Mouse (Mus musculus) embryo, embryonic 11 days (tissue): Measurements from ENCODE around the gene Gak.
A peak's percentile ranks its signal among the peaks of the same experiment; 100 is the strongest.
"Not testable (repeated sequence)": the region's sequence is repeated elsewhere in the genome, so short reads cannot be mapped to it uniquely, and the experiment has no call there.

Source experiments
- DNase-seq: peaks from one replicate; pipeline ENCODE4 v3.0.0-alpha.2; 2015

Gene Gak

DNA sequence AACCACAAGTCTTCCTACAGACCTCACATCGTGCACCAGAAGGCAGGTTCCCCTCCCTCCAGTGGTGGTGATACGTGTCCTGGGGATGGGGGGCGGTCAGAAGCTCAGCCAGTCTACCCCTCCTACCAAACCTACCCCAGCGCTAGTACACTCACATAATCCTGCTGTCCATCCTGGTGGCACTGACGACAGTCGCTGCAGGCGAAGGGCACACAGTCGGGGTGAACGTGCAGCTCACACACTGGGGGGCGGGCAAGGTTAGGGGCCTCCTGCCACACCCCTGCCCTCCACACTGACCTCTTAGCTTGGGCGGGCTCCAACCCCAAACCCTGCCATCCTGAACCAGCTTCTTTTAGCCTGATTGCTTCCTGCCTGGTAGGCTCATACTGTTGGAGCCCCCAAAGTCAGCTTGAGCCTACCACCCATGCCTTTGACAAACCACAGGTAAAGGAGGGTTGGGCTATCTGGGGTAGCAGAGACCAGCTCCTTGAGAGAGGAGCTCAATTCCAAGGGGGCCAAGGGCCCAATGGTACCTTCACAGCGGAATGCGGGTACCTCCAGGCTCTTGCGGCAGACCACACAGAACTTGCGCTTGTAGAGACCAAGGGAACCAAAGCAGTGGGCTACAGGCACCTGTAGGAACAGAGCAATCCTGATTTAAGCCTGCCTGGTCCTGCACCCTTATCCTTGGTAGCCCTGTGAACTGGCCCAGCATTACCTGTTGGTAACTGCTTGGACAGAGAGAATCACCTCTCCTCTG lies 26.5 kb upstream of the Gak start:
- DNase-seq = no peak

DNA sequence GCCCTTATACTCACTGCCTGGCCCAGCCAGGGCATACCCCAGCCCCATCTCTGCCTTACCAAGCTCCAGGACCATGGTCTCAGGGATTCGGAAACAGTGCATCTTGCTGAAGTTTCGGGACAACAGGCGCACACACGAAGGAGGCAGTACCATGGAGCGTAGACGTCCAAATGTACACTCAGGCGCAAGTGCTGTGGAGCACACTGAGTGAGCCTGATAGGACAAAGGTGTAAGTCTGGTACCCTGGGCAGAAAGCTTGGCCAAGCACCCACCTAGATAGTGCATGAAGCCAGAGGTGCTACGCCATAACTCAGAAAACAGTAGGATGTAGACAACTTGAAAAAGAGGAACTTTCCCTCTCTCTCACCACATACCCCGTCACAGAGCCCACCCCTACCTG lies 25.8 kb upstream of the Gak start:
- DNase-seq = no peak

DNA sequence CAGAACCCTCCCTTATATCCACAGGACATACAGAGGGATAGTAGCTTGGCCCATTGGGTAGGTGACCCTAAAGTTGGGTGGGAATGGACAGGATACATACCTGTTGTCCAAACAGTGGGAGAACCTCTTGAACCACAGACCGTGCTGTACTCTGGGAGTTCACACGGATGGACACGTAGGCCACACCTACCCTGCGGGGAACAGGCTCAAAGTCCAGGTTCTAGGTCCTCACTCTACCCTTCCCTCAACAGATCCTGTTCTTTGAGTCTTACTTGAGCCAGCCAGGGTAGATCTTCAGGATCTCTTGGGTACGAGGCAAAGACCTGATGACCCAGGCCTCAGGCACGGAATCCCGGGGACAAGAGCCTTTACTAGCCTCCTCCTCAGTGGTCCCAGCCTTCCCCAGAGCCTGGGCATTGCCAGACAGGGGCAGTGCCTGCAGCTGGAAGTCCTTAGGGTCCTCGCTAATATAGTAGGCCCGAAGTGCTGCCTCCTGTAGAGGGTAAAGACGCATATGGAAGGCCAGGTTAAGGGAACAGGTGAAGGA lies 25.0 kb upstream of the Gak start:
- no peak for DNase-seq

DNA sequence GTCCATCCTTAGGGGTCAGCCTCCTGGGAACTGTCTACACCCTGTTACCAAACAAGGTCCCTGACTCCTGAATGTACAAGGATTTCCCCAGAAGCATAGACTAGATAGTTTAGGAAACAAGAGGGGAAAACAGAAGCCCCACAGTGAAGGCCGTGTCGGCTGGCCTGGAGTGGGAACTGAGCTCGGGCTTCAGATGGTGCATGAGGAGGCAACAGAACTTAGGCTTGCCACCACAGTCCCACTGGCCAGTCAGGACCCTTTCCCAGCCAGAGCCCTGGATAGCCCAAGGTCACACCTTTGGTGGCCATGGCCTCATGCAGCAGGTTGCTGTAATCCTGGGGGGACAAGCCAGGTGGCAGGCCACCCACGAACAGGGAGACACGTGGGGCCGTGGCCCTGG lies 23.8 kb upstream of the Gak start:
- no peak for DNase-seq

DNA sequence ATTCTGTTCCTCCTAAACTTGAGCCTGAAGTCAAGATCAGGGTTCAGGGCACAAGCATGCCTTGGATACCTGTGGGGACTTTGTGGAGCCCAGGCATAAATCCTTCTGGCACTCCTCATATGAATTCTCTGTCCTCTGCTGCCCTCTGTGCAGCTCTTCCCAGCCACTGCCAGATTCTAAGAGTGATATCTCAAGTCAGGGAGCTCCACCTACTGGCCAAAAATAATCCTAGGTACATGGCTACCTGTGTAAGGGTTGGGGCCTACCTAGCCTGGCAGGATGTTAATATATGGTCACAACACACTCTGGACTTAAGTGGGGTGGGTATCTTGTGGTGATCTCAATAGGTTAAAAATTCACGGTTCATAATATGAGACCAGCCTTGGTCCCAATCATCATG lies 22.3 kb upstream of the Gak start:
- DNase-seq = peak; percentile 78

DNA sequence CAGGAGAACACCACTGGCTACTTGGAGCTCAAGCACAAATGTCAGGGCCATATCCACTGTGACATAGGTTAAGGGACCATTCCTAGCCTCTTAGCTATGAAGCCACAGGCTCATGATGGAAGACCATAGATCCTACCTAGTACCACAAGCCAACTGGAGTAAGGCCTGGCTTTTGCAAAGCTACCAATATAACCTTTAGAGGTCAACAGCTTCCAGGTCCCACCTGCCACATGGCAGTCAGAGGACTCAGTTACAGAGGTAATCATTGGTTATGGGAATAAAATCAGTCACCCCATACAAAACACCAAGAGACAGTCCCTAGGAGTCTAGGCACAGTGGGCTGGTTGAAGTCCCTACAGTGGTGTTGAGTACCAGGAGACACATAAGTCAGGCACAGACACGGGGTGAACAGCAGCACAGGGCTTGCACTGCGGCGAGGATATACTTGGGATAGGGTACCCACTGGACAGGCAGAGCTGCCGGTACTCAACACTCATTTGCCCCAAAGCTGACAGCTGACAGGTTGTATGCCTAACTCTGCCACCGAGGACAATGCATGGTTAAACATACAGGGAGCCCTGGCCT lies 21.7 kb upstream of the Gak start:
- DNase-seq = no peak

DNA sequence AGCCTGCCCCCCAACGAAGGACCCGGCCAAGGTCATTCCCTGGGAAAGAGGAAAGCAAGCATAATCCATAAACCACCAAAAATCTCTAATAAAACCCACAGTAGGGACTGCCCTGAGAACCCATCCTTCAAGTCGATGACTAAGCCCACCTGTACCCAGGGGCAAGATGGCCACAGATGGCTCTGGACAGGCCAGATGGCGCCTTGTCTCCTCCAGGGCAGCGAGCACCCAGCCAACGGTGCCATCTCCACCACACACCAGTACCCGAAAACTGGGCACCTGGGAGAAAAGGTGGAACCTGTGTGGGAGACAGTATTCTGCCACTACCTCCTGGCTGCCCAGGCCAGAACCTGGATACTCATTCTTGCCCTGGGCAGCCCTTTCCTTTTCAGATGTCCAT lies 20.8 kb upstream of the Gak start:
- DNase-seq = no peak

DNA sequence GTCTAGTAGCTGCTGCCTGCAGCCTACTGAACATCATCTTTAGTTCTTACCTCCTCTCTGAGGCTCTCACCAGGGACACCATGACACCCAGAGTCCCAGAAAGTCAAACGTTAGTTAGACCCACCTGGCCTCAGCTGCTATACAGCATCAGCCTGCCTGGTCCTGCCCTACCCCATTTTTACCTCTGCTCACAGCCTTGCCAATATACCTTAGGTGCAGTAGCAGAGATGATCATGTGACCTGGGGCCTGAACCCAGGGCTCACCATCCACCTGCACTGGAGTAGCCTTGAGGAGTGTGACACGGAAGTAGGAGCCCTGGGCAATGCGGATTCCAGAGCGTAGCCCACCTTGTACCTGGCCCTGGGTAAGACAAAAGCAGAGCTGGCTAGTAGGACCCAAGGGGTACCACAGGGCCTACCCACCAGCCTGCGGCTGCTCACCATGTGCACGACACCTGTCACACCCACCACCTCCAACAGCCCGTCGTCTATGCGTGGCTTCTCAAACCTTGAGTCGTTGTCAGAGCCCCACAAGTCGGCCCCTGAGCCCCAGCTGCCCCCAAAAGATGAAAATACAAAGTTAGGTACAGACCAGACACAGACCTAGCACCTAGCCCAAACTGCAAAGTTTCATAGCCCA lies 19.5 kb upstream of the Gak start:
- DNase-seq = no peak

DNA sequence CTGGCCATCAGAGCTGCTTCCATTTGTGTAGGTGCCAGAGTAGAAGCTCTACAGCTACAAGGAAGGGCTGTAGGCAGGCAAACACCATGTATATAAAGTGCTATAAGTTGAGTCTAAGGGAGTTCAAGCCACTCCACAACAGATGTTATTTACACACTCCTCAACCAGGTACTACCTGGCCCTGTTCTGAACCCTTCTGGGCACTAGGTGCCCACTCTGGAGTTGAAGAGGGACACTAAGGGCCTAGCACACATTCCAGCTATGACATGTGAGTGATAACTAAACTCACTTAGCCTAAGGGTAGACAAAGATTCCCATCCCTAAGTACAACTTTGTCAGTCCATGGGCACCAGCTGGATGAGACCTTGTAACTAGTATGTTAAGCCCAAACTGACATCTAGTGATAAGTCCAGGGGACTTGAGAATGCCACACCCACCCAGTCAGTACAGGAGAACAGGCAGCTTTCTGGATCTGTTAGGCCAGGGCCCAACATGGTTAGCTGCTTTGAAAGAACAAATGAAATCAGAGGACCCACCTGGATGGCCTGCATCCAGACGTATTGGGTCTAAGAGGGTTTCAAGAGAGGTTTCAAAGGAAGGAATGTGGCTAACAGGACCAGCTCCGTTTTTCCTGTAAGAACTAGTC lies 18.4 kb upstream of the Gak start:
- no peak for DNase-seq

DNA sequence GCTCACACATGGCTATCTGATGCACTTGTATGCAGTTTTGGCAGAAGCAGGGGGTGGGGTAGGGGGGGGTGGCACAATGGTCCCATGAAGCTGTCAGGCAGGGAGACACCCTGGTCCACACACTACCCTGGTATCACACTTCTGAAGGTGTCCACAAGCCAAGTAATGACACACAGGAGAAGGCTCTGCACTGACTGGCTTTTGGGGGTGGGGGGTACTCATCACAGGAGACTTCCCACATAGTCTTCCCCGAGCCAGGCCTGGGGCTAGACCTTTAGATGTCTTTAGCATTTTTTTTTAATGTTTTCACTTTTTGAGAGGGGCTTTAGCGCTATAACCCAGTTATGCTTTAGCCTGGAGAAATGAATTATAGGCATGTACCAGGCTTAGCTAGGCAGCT lies 17.8 kb upstream of the Gak start:
- no peak for DNase-seq

DNA sequence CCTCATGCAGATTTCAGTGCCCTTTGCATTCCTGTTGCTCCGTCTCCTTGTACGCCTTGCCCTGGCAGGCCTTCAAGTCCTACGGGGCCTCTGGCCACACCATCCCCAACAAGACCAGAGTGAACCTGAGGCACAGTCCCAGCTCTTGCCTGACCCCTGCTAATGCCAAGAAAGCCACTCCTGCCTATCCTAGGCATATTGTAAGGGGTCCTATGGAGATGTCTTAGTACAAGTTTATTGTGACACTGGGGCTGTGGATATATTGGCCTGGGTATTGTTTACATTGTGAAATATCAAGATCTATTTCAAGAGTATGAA lies 16.7 kb upstream of the Gak start:
- DNase-seq = no peak

DNA sequence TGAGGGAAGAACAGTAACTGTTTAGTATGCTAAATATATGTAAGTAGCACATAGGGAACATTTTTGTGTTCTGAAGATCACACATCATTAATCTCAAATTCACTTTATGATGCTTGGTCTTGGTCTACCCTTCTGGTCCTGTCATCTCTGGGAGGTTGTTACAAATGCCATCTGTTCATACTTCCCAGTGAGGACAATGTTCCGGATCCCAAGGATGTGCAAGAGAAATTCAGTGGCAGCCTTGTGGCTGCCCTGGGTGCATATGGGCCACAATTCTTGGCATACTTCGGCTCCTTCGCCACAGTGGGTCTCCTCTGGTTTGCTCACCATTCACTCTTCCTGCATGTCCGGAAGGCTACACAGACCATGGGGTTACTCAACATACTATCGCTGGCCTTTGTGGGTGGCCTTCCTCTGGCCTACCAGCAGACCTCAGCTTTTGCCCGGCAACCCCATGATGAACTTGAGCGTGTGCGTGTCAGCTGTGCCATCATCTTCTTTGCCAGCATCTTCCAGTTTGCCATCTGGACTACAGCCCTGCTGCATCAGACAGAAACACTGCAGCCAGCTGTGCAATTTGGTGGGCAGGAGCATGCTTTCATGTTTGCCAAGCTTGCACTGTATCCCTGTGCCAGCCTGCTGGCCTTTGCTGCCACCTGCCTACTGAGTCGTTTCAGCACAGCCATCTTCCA lies 16.2 kb upstream of the Gak start:
- no peak for DNase-seq

DNA sequence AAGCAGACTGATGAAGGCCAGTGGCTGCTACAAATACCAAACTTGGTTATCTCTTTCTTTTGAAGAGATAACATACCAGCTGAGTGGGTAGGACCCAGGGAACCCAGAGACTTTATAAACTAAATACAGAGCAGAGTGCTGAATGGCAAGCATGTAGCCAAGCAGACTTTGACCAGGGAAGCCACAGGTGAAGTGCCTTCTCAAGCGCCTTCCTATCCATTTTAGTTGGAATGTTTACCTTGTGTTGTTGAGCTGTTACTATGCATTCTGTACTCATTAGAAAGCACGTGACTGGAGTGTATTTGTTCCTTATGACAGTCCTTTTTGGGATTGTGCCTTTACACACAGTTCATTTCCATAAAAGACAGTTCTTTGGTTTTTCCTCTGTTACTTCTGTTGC lies 14.1 kb upstream of the Gak start:
- no peak for DNase-seq

DNA sequence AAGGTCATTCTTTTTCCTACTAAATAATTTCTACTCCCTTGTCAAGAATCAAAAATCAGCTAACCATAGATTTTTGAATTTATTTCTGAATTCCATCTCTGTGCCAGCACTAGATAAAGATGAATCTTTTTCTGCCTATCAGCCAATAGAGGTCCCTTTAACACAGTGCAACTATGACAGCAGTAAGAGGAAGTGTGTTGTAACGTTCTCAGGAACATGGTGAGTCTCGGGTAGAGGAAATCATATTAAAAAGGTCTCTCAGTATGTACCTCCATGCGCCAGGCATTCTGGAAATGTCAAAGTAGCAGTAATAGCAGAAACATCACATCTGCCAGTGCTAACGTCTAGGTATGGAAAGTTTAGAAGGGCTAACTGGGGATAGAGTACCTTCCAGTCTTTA lies 6.6 kb upstream of the Gak start:
- DNase-seq = no peak

DNA sequence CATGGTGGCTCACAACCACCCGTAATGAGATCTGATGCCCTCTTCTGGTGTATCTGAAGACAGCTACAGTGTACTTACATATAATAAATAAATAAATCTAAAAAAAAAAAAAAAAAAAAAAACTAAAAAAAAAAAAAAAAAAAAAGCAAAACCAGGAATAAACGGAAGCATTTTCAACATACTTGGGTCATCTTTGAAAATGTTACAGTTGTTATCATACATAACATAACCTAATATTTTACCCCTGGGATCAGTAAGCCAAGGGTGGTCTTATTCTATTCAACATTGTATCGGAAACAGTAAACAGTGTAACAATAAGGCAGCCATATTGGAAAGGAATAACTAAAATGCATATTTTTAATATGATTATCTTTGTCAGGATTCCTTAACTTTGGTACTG lies 4.5 kb upstream of the Gak start:
- DNase-seq = not testable (repeated sequence)

DNA sequence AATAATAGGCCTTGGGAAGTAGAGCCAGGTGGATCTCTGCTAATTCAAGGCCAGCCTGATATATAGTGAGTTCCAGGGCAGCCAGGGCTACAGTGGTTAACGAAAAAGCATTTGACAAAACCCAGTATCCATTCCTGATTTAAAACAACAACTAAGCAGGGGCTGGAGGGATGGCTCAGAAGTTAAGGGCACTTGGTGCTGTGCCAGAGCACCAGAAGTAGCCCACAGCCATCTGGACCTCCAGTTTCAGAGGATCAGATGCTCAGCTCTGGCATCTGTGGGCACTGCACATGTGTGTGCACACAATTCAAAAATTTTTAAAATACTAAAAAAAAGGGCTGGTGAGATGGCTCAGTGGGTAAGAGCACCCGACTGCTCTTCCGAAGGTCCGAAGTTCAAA lies 4.1 kb upstream of the Gak start:
- DNase-seq = no peak

DNA sequence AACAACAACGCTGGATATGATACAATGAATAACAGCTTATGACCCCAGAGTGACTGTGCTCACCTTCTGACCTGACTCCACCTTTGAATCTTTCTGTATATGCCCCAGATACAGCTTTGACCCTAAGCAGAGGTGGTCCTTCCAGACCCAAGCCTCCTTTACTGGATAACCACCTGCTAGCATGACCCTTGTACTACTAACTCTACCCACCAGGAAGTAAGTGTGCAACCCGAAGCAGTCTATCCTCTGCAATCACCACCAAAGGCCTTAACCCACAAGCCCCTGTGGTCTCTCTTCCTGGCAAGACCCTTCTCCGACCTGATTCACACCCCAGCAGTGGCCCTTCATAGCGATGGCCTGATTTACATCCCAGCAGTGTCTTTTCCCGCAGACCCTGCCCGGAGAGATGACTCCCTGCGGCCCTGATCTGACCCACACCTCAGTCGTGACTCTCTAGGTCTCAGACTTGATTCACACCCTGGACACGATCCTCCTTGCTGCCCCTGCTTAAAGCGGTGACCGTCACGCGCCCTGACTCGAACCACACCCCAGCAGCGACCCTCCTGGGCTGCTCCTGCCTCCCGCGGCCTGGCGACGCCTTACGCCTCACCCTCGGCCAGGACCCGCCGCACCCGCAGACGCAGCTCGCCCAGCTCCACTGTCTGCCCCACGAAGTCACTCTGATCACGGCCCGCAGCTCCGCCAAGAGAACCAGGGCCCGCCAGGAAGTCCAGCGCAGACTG lies 493 bp downstream of the Gak start:
- DNase-seq = no peak

DNA sequence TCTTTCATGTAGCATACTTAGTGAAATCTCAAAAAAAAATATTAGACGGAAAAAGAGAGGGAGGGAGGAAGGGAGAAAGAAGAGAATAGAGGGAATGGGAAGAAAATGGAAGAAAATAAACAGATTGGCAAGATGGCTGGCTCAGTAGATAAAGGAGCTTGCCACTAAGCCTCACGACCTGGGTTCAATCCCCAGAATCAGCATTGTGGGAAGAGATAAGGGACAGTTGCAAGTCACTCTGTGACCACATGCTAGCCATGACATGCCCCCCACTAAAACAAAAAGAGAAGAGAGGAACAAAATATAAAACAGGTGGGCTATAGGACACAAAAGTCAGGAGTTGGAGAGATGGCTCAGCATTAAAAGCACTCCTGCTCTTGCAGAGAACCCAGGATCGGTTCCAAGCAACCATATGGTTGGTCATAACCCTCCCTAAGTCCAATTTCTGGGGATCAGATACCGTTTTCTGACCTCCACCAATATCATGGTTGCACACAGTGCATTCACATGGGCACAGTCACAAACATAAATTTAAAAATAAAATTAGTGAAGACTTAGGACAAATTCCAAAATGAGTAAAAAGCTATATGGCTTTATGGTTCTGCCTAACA lies 3.4 kb downstream of the Gak start:
- DNase-seq = no peak

DNA sequence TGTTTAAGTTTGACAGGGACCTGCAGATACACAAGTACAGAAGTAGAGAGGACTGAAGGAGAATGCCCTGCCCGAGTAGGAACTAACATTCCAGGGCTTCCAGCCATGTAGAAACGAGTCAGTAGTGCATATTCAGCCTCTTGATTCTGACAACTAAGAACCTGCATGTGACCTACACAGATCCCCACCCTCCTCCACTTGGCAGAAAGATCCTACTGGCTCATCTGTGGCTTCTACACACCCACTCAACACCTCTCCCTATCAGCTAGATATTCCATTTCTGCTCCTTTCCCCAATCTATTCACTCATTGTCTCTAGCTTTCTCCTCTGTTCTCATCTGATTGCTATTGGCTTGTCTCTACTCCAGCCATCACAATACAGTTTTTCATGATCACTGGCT lies 7.7 kb downstream of the Gak start:
- no peak for DNase-seq

DNA sequence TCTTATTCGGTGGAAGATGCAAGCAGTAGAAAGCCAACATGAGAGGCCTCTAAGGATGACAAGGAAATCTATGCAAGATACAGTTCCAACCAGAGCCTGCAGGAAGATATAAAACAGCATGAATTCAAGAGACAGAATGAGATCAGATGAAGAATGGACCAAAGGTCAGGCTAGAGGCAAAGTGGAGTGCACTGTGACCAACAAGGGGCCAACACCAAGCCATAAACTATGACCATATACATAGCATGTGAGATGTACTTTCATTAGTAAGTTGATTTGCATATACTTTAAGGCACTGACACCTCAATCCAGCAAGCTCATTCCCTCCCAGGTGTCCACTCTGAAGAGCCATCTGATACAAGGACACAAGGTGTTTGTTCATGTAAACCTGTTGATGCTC lies 19.1 kb downstream of the Gak start:
- DNase-seq = no peak

DNA sequence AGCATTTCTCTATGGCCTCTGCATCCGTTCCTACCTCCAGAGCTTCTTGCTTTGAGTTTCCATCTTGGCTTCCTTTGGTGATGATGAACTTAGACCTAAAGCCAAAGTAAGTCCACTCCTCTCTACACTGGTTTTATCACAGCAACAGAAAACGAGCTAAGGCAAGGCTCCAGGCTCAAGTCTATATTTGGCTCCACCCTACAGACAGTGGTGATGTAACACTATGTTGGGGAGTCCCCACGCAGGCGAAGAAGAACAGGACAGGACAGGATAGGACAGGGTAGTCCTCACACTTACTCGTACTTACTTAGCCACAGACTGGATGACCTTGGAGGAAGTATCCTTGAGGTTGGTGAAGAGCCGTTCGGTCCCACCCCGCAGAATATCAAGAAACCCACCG lies 27.0 kb downstream of the Gak start:
- no peak for DNase-seq

DNA sequence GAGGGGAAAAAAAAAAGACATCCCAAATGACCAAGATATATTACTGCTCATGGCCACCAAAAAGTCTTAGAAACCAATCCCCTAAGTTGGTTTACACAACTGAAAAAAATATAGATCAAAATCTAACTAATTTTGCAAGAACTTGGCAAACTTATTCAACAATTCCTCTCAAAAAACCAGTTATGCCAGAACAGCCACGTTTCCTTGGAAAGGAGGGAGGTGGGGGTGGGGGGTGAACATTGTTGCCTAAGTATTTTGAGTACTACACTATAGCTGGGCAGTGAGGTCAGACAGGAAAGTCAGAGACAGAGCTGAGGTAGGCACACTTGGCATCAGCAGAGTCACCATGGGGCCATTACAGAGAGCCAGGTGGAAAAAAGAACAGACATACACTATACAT lies 29.6 kb downstream of the Gak start:
- no peak for DNase-seq
